Mouse (Mus musculus): ENCODE data around the gene Samt1. TPM values are rescaled to one million over a fixed set of nuclear protein-coding genes. Genes with fewer than 3 reads are reported as not detected.
"Not testable (repeated sequence)": the region's sequence is repeated elsewhere in the genome, so short reads cannot be mapped to it uniquely, and the experiment has no call there.

The Samt1 gene
- total RNA-seq (2021), result not detected in 2 replicates
- long read RNA-seq, result 0 reads

DNA sequence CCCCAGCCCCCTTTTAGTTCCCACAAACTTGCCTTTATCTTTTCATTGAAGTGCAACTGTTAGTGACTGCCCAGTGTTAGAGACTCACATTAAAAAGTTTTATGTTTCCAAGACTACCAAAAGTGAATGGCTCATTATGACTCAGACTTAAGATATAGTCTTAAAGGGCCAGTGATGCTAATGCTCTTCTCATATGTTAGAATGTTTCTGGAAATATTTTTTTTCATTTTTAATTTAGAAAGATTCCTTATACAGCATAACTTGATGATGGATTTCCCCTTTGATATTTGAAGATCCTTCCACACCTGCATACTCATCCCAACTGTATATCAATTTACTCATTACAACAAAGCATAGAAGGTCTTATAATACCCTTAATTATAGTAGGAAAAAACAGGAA is at the start of gene Samt1:
Gene Samt1 (minus strand): TSS at position 101 of the 400 bp plus-strand sequence.
- not testable (repeated sequence) for DNase-seq

DNA sequence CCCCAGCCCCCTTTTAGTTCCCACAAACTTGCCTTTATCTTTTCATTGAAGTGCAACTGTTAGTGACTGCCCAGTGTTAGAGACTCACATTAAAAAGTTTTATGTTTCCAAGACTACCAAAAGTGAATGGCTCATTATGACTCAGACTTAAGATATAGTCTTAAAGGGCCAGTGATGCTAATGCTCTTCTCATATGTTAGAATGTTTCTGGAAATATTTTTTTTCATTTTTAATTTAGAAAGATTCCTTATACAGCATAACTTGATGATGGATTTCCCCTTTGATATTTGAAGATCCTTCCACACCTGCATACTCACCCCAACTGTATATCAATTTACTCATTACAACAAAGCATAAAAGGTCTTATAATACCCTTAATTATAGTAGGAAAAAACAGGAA is 42.5 kb upstream of the Samt1 start, which contains the start of gene Gm10057:
Gene Gm10057 (minus strand): TSS at position 101 of the 400 bp plus-strand sequence.
- DNase-seq, result not testable (repeated sequence)

DNA sequence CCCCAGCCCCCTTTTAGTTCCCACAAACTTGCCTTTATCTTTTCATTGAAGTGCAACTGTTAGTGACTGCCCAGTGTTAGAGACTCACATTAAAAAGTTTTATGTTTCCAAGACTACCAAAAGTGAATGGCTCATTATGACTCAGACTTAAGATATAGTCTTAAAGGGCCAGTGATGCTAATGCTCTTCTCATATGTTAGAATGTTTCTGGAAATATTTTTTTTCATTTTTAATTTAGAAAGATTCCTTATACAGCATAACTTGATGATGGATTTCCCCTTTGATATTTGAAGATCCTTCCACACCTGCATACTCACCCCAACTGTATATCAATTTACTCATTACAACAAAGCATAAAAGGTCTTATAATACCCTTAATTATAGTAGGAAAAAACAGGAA is 21.3 kb upstream of the Samt1 start, which contains the start of gene 4921511M17Rik:
Gene 4921511M17Rik (minus strand): TSS at position 101 of the 400 bp plus-strand sequence.
- not testable (repeated sequence) for DNase-seq

DNA sequence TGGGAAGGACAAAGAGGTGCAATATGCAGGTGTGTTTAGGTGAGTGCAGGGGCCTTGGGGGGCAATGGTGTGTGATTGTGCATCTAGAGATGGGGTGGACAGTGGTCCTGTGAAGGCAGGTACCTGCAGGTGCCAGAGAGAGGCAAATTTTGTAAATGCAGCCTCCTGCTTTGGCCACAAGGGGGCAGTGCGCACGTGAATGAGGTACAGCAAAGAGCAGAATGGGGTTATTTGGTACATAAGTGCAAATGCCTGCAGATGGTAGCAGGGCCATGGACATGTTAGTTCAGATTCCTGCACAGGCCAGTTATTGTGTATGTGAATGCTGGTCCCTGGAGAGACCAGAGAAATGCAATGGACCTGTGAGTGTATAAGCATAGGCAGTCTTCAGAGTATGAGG is 35.5 kb downstream of the Samt1 start:
- DNase-seq, result not testable (repeated sequence)

DNA sequence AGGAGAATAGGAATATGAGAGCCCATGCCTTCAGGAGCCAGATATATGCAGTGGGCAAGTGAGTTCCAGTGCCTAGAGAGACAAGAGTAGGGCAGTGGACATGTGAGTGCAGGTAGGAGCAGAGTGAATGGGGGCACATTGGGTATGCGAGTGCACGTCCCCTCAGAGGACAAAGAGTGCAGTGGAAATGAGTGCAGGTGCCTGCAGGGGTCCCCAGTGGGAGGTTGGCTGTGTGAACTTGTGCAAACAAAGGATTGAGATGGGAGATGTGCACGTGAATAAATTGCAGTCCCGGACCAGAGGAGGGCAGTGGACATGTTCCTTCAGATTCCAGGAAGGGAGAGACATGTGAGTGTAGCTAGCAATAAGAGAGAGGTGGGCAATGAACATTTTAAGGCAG is 36.0 kb downstream of the Samt1 start:
- DNase-seq, result not testable (repeated sequence)

DNA sequence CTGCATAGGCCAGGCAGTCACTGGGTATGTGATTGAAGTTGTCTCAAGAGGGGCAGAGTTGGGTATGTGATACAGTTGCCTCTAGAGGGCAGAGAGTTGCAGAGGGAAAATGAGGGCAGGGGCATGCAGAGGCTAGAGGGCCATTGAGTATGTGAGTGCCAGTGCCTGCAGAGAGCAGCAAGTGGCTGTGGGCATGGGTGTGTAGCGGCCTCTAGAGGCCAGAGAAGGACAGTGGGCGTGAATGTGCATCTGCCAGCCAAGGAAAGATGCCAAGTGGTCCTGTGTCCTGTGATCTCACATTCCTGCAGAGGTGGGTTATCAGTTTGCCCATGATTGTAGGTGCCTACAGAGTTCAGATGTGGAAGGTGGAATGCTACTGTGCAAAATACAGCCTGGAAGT is 38.0 kb downstream of the Samt1 start:
- no peak for DNase-seq

DNA sequence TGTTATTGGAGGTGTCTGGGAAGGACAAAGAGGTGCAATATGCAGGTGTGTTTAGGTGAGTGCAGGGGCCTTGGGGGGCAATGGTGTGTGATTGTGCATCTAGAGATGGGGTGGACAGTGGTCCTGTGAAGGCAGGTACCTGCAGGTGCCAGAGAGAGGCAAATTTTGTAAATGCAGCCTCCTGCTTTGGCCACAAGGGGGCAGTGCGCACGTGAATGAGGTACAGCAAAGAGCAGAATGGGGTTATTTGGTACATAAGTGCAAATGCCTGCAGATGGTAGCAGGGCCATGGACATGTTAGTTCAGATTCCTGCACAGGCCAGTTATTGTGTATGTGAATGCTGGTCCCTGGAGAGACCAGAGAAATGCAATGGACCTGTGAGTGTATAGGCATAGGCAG is 59.6 kb downstream of the Samt1 start:
- DNase-seq, result not testable (repeated sequence)

Other genes starting within 250 kb of the Samt1 start
- gene Spin2c, start 180.4 kb downstream of the Samt1 start, total RNA-seq (2021), result 0.73 TPM in 1 of 2 replicates, not detected in the other
- not detected in 2 replicates for gene 4921511M17Rik, start 21.2 kb upstream of the Samt1 start, total RNA-seq (2021)
- not detected in 2 replicates for gene Gm10057, start 42.4 kb upstream of the Samt1 start, total RNA-seq (2021)
- not detected in 2 replicates for gene Gm15140, start 108.0 kb upstream of the Samt1 start, total RNA-seq (2021)

Measured in adrenal gland, postnatal 25 days (tissue).